Comparison of ENCODE assay signal across 8 mouse cellular contexts in the genomic region with DNA sequence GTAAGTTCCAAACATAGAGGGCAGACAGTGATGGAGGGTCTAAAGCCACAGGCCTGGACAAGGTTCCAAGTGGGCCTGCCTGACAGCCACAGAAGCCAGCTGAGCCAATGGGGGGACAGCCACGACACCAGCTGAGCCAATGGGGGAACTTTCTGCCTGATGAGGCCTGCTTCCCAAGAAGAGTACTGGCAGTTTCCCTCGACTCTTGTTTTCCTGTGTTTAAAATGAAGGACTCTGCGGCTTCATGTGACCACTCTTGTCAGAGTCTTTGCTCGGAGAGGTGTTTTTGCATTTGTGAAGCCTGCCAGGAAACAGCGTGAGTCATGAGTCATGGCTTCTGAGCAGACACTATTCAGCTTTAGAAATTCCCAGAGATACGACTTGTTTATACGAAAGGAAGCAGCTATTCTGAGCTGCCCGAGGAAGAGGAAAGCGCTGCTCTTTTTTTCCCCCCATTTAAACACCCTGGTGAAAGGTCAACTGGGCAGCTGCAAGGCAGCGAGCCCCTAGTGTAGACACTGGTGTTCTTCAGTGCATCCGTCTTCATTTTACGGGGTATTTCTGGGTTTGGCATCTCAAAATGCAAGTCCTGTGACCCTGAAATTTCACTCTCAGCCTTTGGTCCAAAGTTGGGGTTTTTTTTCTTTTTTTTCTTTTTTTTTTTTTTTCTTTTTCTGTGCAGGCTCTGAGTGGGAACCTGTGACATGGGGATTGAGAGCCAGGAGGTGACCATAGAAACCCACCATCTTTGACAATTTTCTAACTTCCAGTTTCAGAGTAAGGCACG.
DNase-seq lines count a peak whose midpoint lies in the region; ATAC-seq and TF ChIP-seq lines count a peak whose summit lies in the region.

No protein-coding gene starts in this region.

- no peak for TF ChIP-seq POLR2A in spleen, adult 2 months (IDR thresholded peaks at IDR 0.05; ENCODE audit: low read depth, low read length)

- intact Hi-C loops in left cerebral cortex, adult 2 months (cut with DNase I) = loop anchor here (5.0 to 10.0 kb wide), 4 partner anchors 139 to 543 kb away; no protein-coding TSS in a partner anchor

- peak overlapping the region; percentile 64 for H3K27ac ChIP-seq in spleen, adult 2 months (ENCODE audit: insufficient read depth, low read length)
- H3K27ac ChIP-seq in hindbrain, postnatal 0 days = peak overlapping the region; percentile 76
- H3K27ac ChIP-seq in left cerebral cortex, adult 2 months = peak overlapping the region; percentile 85
- peak overlapping the region; percentile 99 for H3K27ac ChIP-seq in macrophage
- H3K27ac ChIP-seq in stomach, embryonic 16.5 days (ENCODE audit: low read length) = peak overlapping the region; percentile 74

- H3K9ac ChIP-seq in hindbrain, postnatal 0 days (replicated peaks; ENCODE audit: low read length) = no peak overlapping the region
- 0 out of 2 replicates have a peak overlapping the region, but pooled peaks have one; percentile 26 for H3K9ac ChIP-seq in stomach, embryonic 16.5 days (ENCODE audit: low read length)

- no peaks in the 10 kb centered on the region for H3K27me3 ChIP-seq in spleen, adult 2 months (ENCODE audit: control insufficient read depth, insufficient read depth, low read length)
- no peaks in the 10 kb centered on the region for H3K27me3 ChIP-seq in hindbrain, postnatal 0 days (ENCODE audit: insufficient read depth, low read length)
- H3K27me3 ChIP-seq in stomach, embryonic 16.5 days (ENCODE audit: control insufficient read depth, insufficient read depth, low read length) = no peaks in the 10 kb centered on the region

- H3K4me1 ChIP-seq in spleen, adult 2 months (ENCODE audit: control insufficient read depth, insufficient read depth, insufficient read length) = peaks cover 8% of the 10 kb centered on the region
- peaks cover 9% of the 10 kb centered on the region; the same call in 1 of the 2 replicates for H3K4me1 ChIP-seq in hindbrain, postnatal 0 days (ENCODE audit: insufficient read depth, low read length)
- peaks cover 16% of the 10 kb centered on the region for H3K4me1 ChIP-seq in stomach, embryonic 16.5 days (ENCODE audit: control insufficient read depth, insufficient read depth, low read length)

- peak overlapping the region; percentile 24; the same call in 1 of the 2 replicates for H3K4me2 ChIP-seq in hindbrain, postnatal 0 days (ENCODE audit: low read depth, low read length)
- H3K4me2 ChIP-seq in stomach, embryonic 16.5 days (ENCODE audit: low read depth, low read length) = 0 out of 2 replicates have a peak overlapping the region, but pooled peaks have one; percentile 4

- peak; percentile 92 for ATAC-seq in hindbrain, postnatal 0 days
- peak; percentile 78; the same call in 1 of the 2 replicates for ATAC-seq in stomach, embryonic 16.5 days (ENCODE audit: insufficient read depth, low FRiP score)

- no peaks in the 10 kb centered on the region for H3K36me3 ChIP-seq in spleen, adult 2 months (ENCODE audit: control insufficient read depth, insufficient read depth, low read length)
- H3K36me3 ChIP-seq in hindbrain, postnatal 0 days (ENCODE audit: insufficient read depth, low read length) = no peaks in the 10 kb centered on the region
- H3K36me3 ChIP-seq in macrophage (ENCODE audit: inconsistent target) = no peaks in the 10 kb centered on the region
- H3K36me3 ChIP-seq in stomach, embryonic 16.5 days (ENCODE audit: control insufficient read depth, insufficient read depth, low read length) = no peaks in the 10 kb centered on the region

- H3K79me2 ChIP-seq in macrophage (ENCODE audit: inconsistent target) = no peaks in the 10 kb centered on the region

- TF ChIP-seq CTCF in spleen, adult 2 months (IDR thresholded peaks at IDR 0.05; ENCODE audit: extremely low read depth, insufficient read depth, insufficient read length, insufficient replicate concordance) = no peak
- TF ChIP-seq CTCF in hindbrain, postnatal 0 days (IDR thresholded peaks at IDR 0.05; ENCODE audit: low read depth) = no peak; the same call in 1 of the 2 replicates
- TF ChIP-seq CTCF in left cerebral cortex, adult 2 months (IDR thresholded peaks at IDR 0.05) = no peak; the same call in 1 of the 2 replicates

- WGBS in spleen, adult 2 months = 33% methylated on average over 13 of the region's 13 CpGs
- 21% methylated on average over 13 of the region's 13 CpGs for WGBS in hindbrain, postnatal 0 days
- 30% methylated on average over 13 of the region's 13 CpGs for WGBS in macrophage (ENCODE audit: missing documents)
- WGBS in stomach, embryonic 16.5 days = 19% methylated on average over 13 of the region's 13 CpGs

- DNase-seq in spleen, adult 2 months (ENCODE audit: low read depth in 1 of 2, low spot score in 2 of 2) = no peak
- DNase-seq in spleen, adult 18-20 months = no peak
- peak; percentile 73 to 83 for DNase-seq in cerebellum, postnatal 36 days
- peak; percentile 35 to 46 for DNase-seq in gastrocnemius, adult 8-10 months (ENCODE audit: low spot score in 2 of 2)
- peak; percentile 85 for DNase-seq in hindbrain, postnatal 0 days (ENCODE audit: low spot score)
- DNase-seq in left cerebral cortex, adult 2 months (ENCODE audit: extremely low spot score in 1 of 2, low spot score in 2 of 2) = peak; percentile 49 to 55

- H3K9me3 ChIP-seq in hindbrain, postnatal 0 days (ENCODE audit: low read length) = no peaks in the 10 kb centered on the region
- H3K9me3 ChIP-seq in stomach, embryonic 16.5 days (replicated peaks; ENCODE audit: control insufficient read depth, low read length) = no peaks in the 10 kb centered on the region

- no peak overlapping the region for H3K4me3 ChIP-seq in spleen, adult 2 months (ENCODE audit: extremely low read depth, insufficient read depth, insufficient read length)
- no peak overlapping the region for H3K4me3 ChIP-seq in hindbrain, postnatal 0 days (ENCODE audit: low read length)
- H3K4me3 ChIP-seq in left cerebral cortex, adult 2 months = 0 out of 2 replicates have a peak overlapping the region, but pooled peaks have one; percentile 24
- H3K4me3 ChIP-seq in macrophage (ENCODE audit: inconsistent target) = peak overlapping the region; percentile 37
- H3K4me3 ChIP-seq in stomach, embryonic 16.5 days (replicated peaks; ENCODE audit: low read length) = no peak overlapping the region

Comparison
In these comparisons a context has a peak if more than half of its experiments do, and no peak if none do; other contexts are left out.
1. DNase-seq: peak in cerebellum, postnatal 36 days (2 of 2), gastrocnemius, adult 8-10 months (2 of 2), hindbrain, postnatal 0 days (single experiment) and left cerebral cortex, adult 2 months (2 of 2); none in spleen, adult 2 months (0 of 2) and spleen, adult 18-20 months (0 of 2).
2. H3K4me3 ChIP-seq: peak in left cerebral cortex, adult 2 months (single experiment) and macrophage (single experiment); none in spleen, adult 2 months (single experiment), hindbrain, postnatal 0 days (single experiment) and stomach, embryonic 16.5 days (single experiment).
3. Peak in every context shown above with its lines, with median percentiles within 50 percentile points of each other: H3K27ac ChIP-seq.